Mouse (Mus musculus): ENCODE measurements at regions not wholly inside any gene's neighbourhood (a gene's known extent, or its start where the extent isn't known, plus 50 kb on each side); places are given as distances from the start of the nearest gene placed in this dataset.

DNA sequence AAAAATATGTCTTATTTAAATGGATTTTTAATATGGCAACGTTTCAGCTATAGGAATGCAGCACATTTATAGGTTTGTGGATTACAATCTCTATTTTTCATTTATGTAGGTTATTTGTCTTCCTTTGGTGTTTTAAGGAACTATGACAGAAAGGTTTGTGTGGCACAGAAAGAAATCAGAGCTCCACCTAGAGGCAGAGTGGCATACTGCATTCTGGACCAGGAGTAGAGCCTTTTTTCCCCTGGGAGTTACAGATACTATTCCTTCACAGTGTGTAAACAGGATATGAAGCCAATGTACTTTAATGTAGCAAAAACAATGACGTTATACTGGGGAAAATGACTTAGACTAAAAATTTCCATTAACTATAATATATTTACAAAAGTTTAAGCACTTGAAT, 94.9 kb upstream of the St8sia4 start:
- DNase-seq (ENCODE audit: low spot score in 2 of 2): peak; percentile 42 to 56

DNA sequence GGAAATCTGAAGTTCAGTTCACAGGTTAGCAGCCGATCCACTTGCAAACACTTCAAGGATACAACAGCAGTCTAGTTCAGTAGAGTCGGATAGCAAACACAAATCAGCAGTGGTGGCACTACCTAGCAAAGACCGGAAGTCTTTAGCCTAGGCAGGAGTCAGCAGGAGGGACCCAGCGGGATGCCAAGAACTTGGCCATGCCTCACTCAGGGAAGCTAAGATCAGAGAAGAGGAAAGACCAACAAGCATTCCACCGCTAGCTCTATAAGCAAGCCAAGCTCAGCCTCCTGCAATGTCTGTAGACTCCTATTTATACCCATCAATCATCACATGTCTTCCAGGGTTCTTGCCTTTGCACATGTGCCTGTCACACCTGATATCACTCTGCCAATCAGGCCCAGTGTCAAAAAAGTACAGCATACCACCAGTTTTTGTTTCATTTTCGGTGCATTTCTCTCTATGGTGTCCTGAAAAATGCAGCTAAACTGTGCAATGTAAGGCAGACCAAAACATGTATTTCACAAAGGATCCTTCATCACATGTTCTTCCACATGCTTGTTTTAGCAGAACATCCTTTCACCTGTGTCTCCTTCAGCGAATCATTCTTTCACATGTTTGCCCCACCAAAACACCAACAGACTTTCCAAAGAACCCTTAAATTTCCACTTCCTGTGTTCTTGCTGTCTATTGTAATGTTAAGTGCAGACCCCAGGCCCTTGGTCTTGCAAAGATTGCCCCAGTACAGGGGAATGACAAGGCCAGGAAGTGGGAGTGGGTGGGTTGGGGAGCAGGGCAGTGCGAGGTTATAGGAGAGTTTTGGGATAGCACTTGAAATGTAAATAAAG, 86.9 kb upstream of the St8sia4 start:
- DNase-seq (ENCODE audit: low spot score in 2 of 2): no peak

DNA sequence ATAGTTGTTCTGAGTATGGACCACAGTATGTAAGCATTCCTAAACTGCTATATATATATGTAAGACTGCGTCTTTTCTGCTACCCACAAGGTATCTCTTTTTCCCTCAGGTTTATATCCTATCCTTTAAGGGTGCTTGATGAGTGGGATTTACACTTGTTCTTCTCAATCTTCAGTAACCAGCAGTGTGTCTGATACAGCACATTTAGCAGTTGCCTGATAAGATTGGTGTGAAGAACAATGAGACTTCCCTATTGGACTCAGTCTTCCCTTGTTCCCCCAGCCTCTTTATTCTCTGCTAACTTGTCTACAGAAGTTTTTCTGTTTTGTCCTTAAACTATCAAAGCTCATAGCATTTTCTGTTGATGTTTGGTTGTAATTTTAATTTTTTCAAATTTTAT, 86.1 kb upstream of the St8sia4 start:
- no peak for DNase-seq (ENCODE audit: low spot score in 2 of 2)

DNA sequence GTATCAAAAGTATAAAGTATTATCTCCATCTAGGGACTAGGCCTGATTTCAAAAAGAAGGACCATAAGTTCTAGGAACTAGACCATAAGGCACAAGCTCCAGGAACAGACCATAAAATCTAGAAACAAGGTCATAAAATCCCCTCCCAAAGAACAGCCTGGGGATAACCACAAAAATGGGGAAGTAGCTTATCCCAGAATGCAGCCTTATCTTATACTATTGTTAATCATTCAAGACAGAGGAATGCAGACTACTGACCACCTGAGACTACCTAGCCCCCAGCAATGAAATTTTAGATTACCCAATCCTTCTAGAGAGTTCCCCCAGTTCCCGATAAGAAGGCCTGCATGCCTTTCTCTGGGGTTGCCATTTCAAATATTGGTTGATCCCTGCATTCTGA, 81.6 kb upstream of the St8sia4 start:
- DNase-seq (ENCODE audit: low spot score in 2 of 2): no peak

DNA sequence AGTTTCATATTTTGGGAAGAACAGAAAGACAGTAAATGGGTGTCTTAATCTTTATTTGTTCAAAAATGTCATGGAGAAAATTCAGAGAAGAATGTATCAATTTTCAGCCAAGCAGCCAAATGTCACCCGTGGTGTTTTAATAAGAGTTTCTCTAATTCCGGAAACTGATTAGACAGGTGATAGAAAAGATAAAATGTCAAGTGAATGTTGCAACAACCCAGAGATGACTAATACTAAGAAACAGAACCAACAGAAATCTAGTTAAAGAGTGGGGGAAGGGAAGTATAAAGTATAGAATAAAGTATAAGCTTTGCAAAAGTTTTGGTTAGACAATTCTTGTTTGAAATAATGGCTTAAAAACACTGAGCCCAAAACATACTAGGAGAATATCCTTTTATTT, 79.9 kb upstream of the St8sia4 start:
- DNase-seq (ENCODE audit: low spot score in 2 of 2): no peak

DNA sequence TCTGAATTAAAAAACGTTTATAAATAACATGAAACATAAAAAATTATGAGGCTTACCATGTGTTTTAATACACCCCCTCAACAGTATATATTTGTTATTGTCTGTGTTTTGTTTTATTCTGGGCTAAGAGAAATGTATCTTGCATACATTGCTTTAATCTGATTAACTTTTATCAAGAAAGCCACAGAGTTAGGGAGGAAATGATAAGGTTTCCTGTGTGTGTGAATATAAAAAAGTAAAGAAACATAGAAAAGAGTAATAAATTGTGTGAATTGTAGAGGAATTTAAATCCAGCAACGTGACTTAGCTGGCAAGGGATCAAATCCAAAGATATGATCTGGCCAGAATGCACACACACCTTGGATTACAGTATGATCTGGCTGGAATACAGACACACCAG, 77.1 kb upstream of the St8sia4 start:
- no peak for DNase-seq (ENCODE audit: low spot score in 2 of 2)

DNA sequence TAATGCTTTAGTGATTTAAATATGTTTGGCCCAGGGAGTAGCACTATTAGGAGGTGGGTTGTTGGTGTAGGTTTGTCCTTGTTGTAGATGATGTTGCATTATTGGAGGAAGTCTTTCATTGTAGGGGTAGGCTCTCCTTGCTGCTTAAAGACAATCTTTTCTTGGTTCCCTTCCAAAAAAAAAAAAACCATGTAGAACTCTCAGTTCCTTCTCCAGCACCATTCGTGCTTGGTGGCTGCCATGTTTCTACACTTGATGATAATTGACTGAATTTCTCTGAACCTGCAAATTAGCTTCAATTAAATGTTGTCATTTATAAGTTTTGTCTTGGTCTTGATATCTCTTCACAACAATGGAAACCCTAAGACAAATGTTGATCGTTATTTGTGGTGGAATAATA, 76.0 kb upstream of the St8sia4 start:
- DNase-seq (ENCODE audit: low spot score in 2 of 2): no peak

DNA sequence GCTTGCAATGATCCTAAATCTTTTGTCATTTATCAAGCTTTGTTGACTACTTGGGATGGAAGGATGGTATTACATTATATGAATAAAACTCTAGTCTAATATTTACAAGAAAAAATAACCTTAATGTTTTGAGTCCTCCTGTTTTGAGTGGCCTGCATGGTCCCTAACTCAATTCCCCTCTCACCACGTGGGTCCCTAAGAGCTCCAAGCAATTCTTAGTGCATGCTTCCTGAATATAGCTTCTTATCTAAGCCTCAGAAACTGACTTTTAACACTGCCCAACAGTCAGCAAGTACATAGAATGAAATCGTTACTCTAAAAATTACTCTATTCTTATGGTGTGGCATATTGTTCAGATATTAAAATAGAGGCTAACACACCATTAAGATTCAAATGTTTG, 52.1 kb upstream of the St8sia4 start:
- DNase-seq (ENCODE audit: low spot score in 2 of 2): no peak

DNA sequence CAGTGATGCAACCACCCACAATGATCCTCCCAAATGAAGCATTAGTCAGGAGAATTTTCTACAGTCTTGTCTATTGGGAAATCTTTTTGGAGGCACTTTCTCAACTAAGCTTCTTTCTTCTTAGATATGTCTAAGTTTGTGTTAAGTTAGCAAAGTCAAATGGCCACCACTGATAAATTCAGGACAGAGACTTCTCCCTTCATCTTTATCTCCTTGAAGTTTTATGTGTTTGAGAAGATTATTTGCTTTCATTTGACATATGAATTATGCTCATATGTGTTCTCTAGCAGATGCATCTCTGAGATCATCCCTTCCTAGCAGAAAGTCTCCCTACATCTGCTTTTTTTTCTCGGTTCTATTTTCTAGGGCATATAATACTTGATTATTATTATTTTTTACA, 51.4 kb upstream of the St8sia4 start:
- no peak for DNase-seq (ENCODE audit: low spot score in 2 of 2)

Data from frontal cortex, postnatal 25 days (tissue).